Mouse (Mus musculus) lung, adult 2 months (tissue): ENCODE data around the gene Glrx3.

ENCODE experiments used
- CTCF ChIP-seq: fragments of 200-500 bp; IDR thresholded peaks from 2 replicates; pipeline ENCODE4 v1.5.1; 2011; ENCODE audit warnings: mild to moderate bottlenecking, low read length, control low read depth; ENCODE audit not compliant: insufficient read depth
- POLR2A ChIP-seq: fragments of 200-500 bp; IDR thresholded peaks from 2 replicates; pipeline ENCODE4 v1.6.1; 2011; ENCODE audit warnings: low read depth, mild to moderate bottlenecking, control low read depth, low read length, borderline replicate concordance; ENCODE audit errors: extremely low read depth

DNA sequence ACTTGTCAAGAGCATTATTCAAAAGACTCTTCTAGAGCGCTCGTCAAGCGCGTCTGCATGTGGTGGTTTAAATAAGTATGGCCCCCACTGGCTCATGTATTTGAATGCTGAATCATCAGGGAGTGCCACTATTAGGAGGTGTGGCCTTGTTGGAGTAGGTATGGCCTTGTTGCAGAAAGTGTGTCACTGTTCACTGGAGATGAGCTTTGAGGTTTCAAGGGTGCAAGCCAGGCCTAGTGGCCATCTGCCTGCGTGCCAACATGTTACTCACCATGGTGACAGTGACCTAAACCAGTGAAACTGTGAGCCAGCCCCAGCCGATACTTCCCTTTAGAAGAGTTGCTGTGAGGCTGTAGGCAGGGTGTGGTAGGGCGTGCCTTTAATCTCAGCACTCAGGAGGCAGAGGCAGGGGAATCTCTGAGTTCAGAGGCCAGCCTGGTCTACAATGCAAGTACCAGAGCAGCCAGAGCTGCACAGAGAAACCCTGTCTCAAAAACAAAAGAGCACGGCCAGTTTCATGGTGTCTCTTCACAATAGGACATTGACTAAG is 40.0 kb upstream of the Glrx3 start:
- TF ChIP-seq POLR2A (no peak), CTCF (no peak)
